Mouse (Mus musculus) intestine, embryonic 15.5 days (tissue): ENCODE results near the gene Runx1. TPM values are rescaled to one million over a fixed set of nuclear protein-coding genes. Genes with fewer than 3 reads are reported as not detected.

ENCODE experiments used
- ATAC-seq: fragments of 200-750 bp; cut with Nextera tagmentation; 2 replicates; pipeline ENCODE4 v1.8.0; 2017; ENCODE audit warnings: moderate TSS enrichment, moderate library complexity
- H3K27ac ChIP-seq: fragments of 300-500 bp; sonication (generic); 2 replicates; pipeline ENCODE4 v1.5.1; 2015; ENCODE audit warnings: mild to moderate bottlenecking, inconsistent platforms
- H3K27me3 ChIP-seq: fragments of 300-500 bp; sonication (generic); replicated peaks from 2 replicates; pipeline ENCODE4 v1.6.1; 2015; ENCODE audit warnings: inconsistent platforms
- H3K36me3 ChIP-seq: fragments of 300-500 bp; sonication (generic); 2 replicates; pipeline ENCODE4 v1.6.1; 2015; ENCODE audit warnings: inconsistent platforms
- H3K4me1 ChIP-seq: fragments of 300-500 bp; sonication (generic); replicated peaks from 2 replicates; pipeline ENCODE4 v1.6.1; 2015; ENCODE audit warnings: inconsistent platforms
- H3K4me2 ChIP-seq: fragments of 300-500 bp; sonication (generic); replicated peaks from 2 replicates; pipeline ENCODE4 v1.6.1; 2015; ENCODE audit warnings: mild to moderate bottlenecking, inconsistent platforms
- H3K4me3 ChIP-seq: fragments of 300-500 bp; sonication (generic); replicated peaks from 2 replicates; pipeline ENCODE4 v1.5.1; 2015; ENCODE audit warnings: inconsistent platforms
- H3K9ac ChIP-seq: fragments of 300-500 bp; sonication (generic); 2 replicates; pipeline ENCODE4 v1.6.1; 2015; ENCODE audit warnings: inconsistent platforms
- H3K9me3 ChIP-seq: fragments of 300-500 bp; sonication (generic); 2 replicates; pipeline ENCODE4 v1.6.1; 2016; ENCODE audit warnings: inconsistent platforms
- WGBS: fragments of 180-500 bp; shearing (Covaris S2); methylation state at CpG from one replicate; pipeline ENCODE4 v1.1.7; 2015; 5-methylcytosine and 5-hydroxymethylcytosine counted together
- polyA plus RNA-seq: library from polyadenylated mRNA; unstranded; fragments of >200 nt; fragmentation: Nextera tagmentation; extraction: Ambion mirVana; gene quantifications from 2 replicates; pipeline ENCODE4 v1.2.1, GENCODE M21; 2015

The Runx1 gene
- polyA plus RNA-seq, 1 experiment from 2014 or later: 2.5 TPM

DNA sequence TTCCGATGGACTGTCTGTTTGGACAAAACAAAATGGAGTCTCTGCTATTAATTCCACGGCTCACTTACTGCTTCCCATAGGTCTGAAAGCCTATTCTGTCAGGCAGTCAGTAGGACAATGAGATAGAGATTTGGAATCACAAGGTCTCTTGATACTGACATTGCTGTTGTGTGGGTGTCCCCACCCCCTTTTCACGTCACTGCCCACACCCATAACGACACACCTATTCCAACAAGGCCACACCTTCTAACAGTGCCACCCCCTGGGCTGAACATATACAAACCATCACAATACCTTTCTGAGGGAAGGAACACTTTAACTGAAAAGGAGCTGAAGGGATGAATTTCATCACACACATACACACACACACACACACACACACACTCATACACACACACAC is 68.4 kb downstream of the Runx1 start:
- no peak overlapping the region for H3K4me3 ChIP-seq
- no peaks in the 10 kb centered on the region for H3K27me3 ChIP-seq
- H3K9ac ChIP-seq: no peak overlapping the region
- H3K4me1 ChIP-seq: 0 out of 2 replicates have a peak, but pooled peaks cover 5% of the 10 kb centered on the region
- ATAC-seq: no peak
- 83% methylated on average over 4 of the region's 4 CpGs for WGBS
- no peak overlapping the region for H3K4me2 ChIP-seq
- H3K36me3 ChIP-seq: no peaks in the 10 kb centered on the region
- no peaks in the 10 kb centered on the region for H3K9me3 ChIP-seq
- H3K27ac ChIP-seq: no peak overlapping the region

DNA sequence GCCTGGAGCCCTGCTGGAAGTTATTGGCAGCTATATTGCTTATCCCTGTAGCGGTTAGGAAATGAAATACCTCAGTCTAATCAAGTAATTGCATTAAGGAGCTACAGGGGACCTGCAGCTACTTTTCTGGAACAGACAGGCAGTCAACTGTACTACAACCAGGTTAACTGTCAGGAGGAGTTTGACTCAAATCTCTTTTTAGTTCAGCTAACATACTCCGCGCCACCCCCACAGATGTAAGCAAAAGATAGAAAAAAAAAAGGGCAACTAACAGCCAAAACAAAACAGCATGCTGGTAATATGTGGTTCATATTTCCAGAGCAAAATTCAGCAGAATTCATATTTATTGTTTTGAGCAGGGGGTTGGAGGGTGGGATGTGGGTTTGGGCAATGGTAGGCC is 72.0 kb downstream of the Runx1 start:
- no peaks in the 10 kb centered on the region for H3K36me3 ChIP-seq
- H3K27me3 ChIP-seq: no peaks in the 10 kb centered on the region
- no peak overlapping the region for H3K27ac ChIP-seq
- H3K4me1 ChIP-seq: no peaks in the 10 kb centered on the region
- no peak for ATAC-seq
- H3K9ac ChIP-seq: no peak overlapping the region
- no peak overlapping the region for H3K4me2 ChIP-seq
- no peak overlapping the region for H3K4me3 ChIP-seq
- 96% methylated on average over 3 of the region's 3 CpGs for WGBS
- H3K9me3 ChIP-seq: no peaks in the 10 kb centered on the region

DNA sequence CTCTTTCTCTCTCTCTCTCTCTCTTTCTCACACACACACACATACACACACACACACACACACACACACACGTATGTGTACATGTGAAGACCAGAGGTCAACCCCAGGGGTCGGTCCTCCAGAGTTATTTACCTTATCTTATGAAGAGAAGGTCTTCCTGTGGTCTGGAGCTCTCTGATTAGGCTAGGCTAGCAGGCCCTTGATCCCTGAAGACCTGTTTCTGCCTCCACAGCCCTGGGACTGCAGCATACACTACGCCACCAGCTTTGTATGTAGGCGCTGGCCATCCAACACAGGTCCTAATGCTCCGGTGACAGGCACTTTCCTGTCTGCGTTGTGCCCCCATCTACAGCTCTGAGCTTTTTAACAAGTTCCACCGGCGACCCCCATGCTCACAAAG is 72.8 kb downstream of the Runx1 start:
- Histone ChIP-seq H3K9me3 (no peaks in the 10 kb centered on the region), H3K36me3 (no peaks in the 10 kb centered on the region), H3K4me2 (no peak overlapping the region), H3K4me3 (no peak overlapping the region), H3K27ac (no peak overlapping the region), H3K4me1 (no peaks in the 10 kb centered on the region), H3K27me3 (no peaks in the 10 kb centered on the region), H3K9ac (no peak overlapping the region)
- WGBS: 83% methylated on average over 8 of the region's 8 CpGs
- ATAC-seq: no peak

DNA sequence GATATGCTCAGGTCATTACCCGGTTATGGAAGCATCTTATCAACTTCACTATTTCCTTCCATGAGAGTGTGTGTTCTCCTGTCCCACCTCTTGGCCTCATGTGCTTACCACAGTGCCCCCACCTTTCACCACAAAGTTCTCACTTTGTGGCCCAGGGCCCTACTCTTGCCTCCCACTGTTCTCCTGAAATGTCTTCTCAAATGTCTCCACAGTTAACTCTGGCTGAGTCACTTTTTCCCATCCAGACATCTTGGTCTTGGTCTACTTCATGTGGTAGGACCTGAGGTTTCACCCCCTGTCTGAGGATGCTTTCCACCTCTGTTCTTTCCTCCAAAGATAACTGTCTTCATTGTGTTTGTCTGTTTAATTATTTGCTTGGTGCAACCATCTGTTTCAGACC is 77.7 kb downstream of the Runx1 start:
- H3K4me1 ChIP-seq: no peaks in the 10 kb centered on the region
- H3K9ac ChIP-seq: no peak overlapping the region
- no peak overlapping the region for H3K4me2 ChIP-seq
- no peak overlapping the region for H3K27ac ChIP-seq
- no peaks in the 10 kb centered on the region for H3K9me3 ChIP-seq
- WGBS: 83% methylated on average over 1 of the region's 1 CpGs
- no peak for ATAC-seq
- H3K36me3 ChIP-seq: no peaks in the 10 kb centered on the region
- H3K27me3 ChIP-seq: no peaks in the 10 kb centered on the region
- no peak overlapping the region for H3K4me3 ChIP-seq

DNA sequence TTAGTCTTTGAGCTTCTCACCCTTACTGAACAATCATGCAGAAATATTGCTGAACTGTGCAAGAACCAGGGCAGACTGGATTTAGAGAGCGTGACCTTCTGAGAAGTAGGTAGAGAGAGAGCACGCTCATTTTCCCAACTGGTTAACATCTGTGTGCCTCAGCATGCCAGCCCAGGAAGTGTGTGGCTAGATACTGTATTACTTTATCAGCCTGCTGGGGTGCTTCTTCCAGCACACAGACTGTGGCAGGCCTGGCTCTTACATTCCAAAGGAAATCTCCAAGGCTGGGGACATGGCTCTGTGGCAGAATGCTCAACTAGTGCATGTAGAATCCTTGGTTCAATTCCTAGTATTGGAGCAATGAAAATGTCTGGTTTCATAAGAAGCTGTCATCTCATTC is 78.9 kb downstream of the Runx1 start:
- H3K4me3 ChIP-seq: no peak overlapping the region
- no peak overlapping the region for H3K27ac ChIP-seq
- 83% methylated on average over 2 of the region's 2 CpGs for WGBS
- no peaks in the 10 kb centered on the region for H3K27me3 ChIP-seq
- H3K9ac ChIP-seq: no peak overlapping the region
- no peak for ATAC-seq
- H3K9me3 ChIP-seq: no peaks in the 10 kb centered on the region
- H3K36me3 ChIP-seq: no peaks in the 10 kb centered on the region
- no peak overlapping the region for H3K4me2 ChIP-seq
- no peaks in the 10 kb centered on the region for H3K4me1 ChIP-seq

DNA sequence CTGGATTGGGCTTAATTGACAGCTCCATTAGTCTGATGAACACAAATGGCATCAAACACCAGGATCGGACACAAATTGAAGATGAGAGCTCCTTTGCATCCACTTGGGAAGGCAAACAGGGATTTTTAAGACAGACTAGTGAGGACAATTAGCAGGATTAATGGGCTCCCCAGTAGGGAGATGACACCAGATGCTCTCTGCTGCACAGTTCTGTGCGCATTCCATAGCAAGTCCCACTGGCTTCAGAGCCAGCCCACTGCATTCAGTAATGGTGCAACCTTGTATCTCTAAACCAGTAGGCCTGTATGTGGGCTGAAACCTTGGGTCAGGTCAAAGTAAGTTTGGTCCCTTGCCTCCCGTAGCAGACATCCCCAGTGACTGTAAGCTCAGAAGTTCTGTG is 80.7 kb downstream of the Runx1 start:
- WGBS: 68% methylated on average over 3 of the region's 3 CpGs
- Histone ChIP-seq H3K4me2 (no peak overlapping the region), H3K4me3 (no peak overlapping the region), H3K9ac (no peak overlapping the region), H3K27me3 (no peaks in the 10 kb centered on the region), H3K27ac (no peak overlapping the region), H3K4me1 (no peaks in the 10 kb centered on the region), H3K36me3 (no peaks in the 10 kb centered on the region), H3K9me3 (no peaks in the 10 kb centered on the region)
- no peak for ATAC-seq

DNA sequence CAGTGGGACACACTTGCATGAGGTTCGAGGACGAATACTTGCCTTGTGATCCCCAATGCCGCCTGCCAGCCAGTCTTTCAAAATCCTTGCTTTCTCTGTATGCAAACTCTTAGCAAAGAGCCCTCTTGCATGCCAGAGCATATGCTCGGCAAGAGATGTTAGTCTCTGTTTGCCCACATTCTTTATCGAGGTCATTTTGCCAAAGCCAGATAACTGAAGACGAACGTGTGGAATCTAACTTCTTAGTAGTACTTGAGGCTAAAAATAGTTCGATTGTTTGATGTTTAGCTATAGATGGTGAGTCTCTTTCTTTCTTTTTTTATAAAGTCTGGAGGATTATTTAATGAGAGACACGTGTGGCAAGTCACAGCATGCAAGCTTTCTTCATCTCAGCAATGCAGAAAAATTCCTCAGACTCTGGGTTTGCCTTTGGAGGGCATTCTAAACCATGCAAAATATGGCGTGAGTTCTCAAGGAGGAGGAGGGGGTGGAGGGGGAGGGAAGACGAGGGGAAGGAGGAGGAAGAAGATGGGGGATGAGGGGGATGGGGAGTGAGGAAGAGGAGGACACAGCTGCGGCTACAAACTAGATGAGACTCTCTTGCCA is 81.7 kb downstream of the Runx1 start:
- Histone ChIP-seq H3K9me3 (no peaks in the 10 kb centered on the region), H3K4me2 (no peak overlapping the region), H3K27ac (no peak overlapping the region), H3K27me3 (no peaks in the 10 kb centered on the region), H3K9ac (no peak overlapping the region), H3K4me1 (no peaks in the 10 kb centered on the region), H3K36me3 (no peaks in the 10 kb centered on the region), H3K4me3 (no peak overlapping the region)
- 49% methylated on average over 12 of the region's 12 CpGs for WGBS
- ATAC-seq: no peak

DNA sequence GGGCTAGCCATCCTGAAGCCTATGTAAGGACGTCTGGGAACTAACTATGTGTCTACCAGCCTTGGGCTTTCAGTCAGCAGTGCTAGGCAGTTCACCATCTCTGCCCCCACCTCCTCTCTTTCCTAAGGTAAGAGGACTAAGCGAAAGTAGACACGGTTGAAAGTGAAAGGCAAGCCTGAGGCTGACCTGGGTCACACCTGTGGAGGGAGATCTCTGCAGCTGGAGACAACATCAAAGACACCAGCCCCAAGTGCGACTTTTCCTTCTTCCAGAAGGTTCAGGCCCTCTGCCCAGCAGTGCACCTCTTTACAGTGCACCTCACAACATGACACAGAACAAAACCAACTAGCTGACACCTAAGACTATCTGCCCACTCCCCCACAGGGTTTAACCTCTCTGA is 82.2 kb downstream of the Runx1 start:
- Histone ChIP-seq H3K4me1 (no peaks in the 10 kb centered on the region), H3K36me3 (no peaks in the 10 kb centered on the region), H3K4me2 (no peak overlapping the region), H3K9ac (no peak overlapping the region), H3K27ac (no peak overlapping the region), H3K27me3 (no peaks in the 10 kb centered on the region), H3K9me3 (no peaks in the 10 kb centered on the region), H3K4me3 (no peak overlapping the region)
- 65% methylated on average over 4 of the region's 4 CpGs for WGBS
- ATAC-seq: no peak

DNA sequence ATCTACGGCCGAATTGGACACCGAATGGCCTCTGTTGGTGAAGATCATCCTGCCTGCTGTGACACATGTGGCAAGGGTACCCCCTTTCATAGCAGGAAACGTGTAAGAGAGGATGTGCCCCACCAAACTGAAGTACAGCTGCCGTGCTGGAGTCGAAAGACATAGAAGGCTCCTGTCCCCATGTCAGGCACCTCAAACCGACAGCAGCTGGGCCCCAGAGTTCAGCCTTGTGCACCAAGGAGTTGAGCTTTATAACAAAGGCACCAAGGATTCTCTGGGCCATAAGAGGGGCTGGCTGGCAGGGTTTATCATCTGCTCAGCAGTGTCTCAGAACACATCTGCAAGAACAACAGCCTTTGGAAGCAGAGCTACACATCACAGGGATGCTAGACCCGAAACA is 84.6 kb downstream of the Runx1 start:
- Histone ChIP-seq H3K27me3 (no peaks in the 10 kb centered on the region), H3K4me1 (no peaks in the 10 kb centered on the region), H3K36me3 (no peaks in the 10 kb centered on the region), H3K9ac (no peak overlapping the region), H3K9me3 (no peaks in the 10 kb centered on the region), H3K4me3 (no peak overlapping the region), H3K4me2 (no peak overlapping the region), H3K27ac (no peak overlapping the region)
- ATAC-seq: no peak
- WGBS: 86% methylated on average over 8 of the region's 8 CpGs

DNA sequence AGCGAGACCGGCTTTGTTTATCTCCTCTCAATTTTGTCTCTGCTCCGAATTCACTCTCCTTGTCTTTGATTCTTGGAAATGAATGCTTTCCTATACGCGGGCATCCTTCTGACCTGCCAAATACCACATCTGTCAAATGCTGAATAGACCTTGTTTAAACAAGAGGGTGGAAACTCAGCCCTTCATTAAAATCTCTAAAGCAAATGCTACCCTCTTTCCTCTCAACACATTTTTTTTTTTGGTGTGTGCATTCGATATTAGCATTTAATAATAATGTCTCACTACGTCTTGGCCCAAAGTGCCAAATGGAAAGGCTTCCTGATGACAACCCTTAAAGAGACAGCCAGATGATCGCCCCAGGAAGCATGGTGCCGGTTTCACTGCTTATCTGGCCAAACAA is 85.4 kb downstream of the Runx1 start:
- no peak overlapping the region for H3K4me2 ChIP-seq
- H3K4me3 ChIP-seq: no peak overlapping the region
- 58% methylated on average over 9 of the region's 9 CpGs for WGBS
- no peaks in the 10 kb centered on the region for H3K27me3 ChIP-seq
- ATAC-seq: no peak
- no peaks in the 10 kb centered on the region for H3K4me1 ChIP-seq
- no peaks in the 10 kb centered on the region for H3K36me3 ChIP-seq
- H3K27ac ChIP-seq: no peak overlapping the region
- no peak overlapping the region for H3K9ac ChIP-seq
- no peaks in the 10 kb centered on the region for H3K9me3 ChIP-seq

DNA sequence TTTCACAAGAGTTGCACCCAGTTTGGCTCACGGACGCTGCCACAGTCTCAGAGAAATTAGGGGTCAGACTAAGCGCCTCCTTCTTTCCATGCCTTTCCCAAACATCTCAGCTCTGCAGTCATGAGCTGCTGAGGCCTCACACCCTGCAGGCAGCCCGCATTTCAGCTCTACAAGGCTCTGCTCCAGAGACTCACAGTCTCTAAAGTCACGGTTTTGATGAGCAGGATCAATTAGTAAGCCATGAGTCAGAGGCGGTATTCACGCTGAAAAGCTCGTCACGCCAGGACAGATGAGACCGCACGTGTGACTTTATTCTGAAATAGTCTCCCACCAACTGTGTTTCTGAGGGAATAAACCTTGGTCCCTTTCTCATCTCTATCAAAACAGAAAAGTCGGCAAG is 86.0 kb downstream of the Runx1 start:
- Histone ChIP-seq H3K9ac (no peak overlapping the region), H3K4me2 (no peak overlapping the region), H3K4me3 (no peak overlapping the region), H3K9me3 (no peaks in the 10 kb centered on the region), H3K27ac (no peak overlapping the region), H3K27me3 (no peaks in the 10 kb centered on the region), H3K36me3 (no peaks in the 10 kb centered on the region), H3K4me1 (no peaks in the 10 kb centered on the region)
- ATAC-seq: no peak
- WGBS: 66% methylated on average over 12 of the region's 12 CpGs

DNA sequence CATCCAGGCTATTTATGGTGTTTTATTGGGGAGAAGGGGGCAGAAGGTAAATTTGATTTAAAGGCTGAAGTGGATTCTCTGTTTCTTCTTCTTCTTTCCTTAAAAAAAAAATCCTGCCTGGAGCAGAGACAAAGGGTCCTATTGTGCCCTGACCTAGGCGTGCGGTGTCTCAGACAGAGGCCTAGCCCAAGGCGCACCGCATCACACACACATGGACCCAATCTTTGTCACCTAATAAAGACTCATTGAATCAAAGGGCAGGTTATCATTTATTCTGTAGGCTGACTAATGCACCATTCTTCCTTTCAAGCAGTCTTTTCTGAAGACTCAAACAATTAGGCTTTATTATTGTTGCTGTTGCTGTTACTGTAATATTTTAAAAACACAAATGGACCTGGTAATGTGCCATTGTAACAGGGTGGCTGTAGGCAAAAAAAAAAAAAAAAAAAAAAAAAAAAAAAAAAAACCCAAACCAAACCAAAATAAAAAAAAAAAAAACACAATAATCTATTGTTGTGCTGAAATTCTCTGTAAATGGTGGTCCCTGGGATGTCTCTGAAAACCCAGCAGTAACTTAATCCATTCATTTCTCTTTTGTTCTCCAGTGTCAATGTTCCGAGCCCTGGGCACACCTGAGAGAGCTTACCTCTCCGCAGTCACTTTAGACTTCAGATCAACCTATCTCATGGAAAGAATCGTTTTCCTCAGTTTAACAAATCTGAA is 86.7 kb downstream of the Runx1 start:
- Histone ChIP-seq H3K27me3 (no peaks in the 10 kb centered on the region), H3K4me2 (no peak overlapping the region), H3K27ac (no peak overlapping the region), H3K36me3 (no peaks in the 10 kb centered on the region), H3K4me1 (no peaks in the 10 kb centered on the region), H3K4me3 (no peak overlapping the region), H3K9ac (no peak overlapping the region), H3K9me3 (no peaks in the 10 kb centered on the region)
- 82% methylated on average over 7 of the region's 7 CpGs for WGBS
- ATAC-seq: no peak

DNA sequence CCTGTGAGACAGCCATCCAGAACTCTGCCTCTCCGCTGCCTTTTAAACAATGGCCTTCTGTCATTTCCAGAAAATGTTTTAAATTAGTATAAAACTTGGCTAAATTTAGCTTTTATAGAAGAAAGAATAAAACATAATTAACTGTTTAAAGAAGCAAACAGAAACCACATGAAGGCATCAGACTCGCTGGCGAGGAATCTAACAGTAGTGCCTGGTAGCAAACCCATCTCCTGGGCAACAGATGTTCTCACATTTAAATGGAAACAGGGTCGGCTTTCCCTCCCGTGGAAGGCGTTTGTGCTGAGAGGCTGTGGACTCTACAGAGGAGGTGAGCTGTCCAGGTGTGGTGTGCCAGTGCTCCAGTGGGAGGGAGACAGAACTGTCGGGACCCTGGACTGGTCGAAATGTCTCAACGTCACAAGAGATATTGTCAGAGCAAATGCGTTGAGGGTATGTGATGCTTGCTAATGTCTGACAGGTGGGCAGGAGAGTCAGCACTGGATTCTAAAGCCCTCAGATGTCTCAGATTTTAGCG is 87.4 kb downstream of the Runx1 start:
- Histone ChIP-seq H3K9ac (no peak overlapping the region), H3K4me3 (no peak overlapping the region), H3K4me1 (no peaks in the 10 kb centered on the region), H3K36me3 (no peaks in the 10 kb centered on the region), H3K9me3 (no peaks in the 10 kb centered on the region), H3K4me2 (no peak overlapping the region), H3K27me3 (no peaks in the 10 kb centered on the region), H3K27ac (no peak overlapping the region)
- ATAC-seq: no peak
- 73% methylated on average over 11 of the region's 11 CpGs for WGBS
